Mouse (Mus musculus) hindbrain, embryonic 15.5 days (tissue): ENCODE measurements around the gene Nxn. TPM values are rescaled to one million over a fixed set of nuclear protein-coding genes. Genes with fewer than 3 reads are reported as not detected.

ENCODE experiments used
- ATAC-seq: fragments of 200-750 bp; cut with Nextera tagmentation; 2 replicates; pipeline ENCODE4 v1.8.0; 2017; ENCODE audit warnings: low read depth, moderate number of reproducible peaks, moderate TSS enrichment; ENCODE audit not compliant: low FRiP score
- H3K27ac ChIP-seq: fragments of 300-500 bp; sonication (generic); replicated peaks from 2 replicates; pipeline ENCODE4 v1.5.1; 2015; ENCODE audit warnings: mild to moderate bottlenecking, inconsistent platforms
- H3K27me3 ChIP-seq: fragments of 300-500 bp; sonication (generic); 2 replicates; pipeline ENCODE4 v1.6.1; 2015; ENCODE audit warnings: control low read depth, inconsistent platforms
- H3K36me3 ChIP-seq: fragments of 300-500 bp; sonication (generic); 2 replicates; pipeline ENCODE4 v1.6.1; 2015; ENCODE audit warnings: control low read depth, inconsistent platforms
- H3K4me1 ChIP-seq: fragments of 300-500 bp; sonication (generic); replicated peaks from 2 replicates; pipeline ENCODE4 v1.6.1; 2015; ENCODE audit warnings: control low read depth, inconsistent platforms
- H3K4me2 ChIP-seq: fragments of 300-500 bp; sonication (generic); 2 replicates; pipeline ENCODE4 v1.6.1; 2015; ENCODE audit warnings: moderate library complexity, mild to moderate bottlenecking, inconsistent platforms
- H3K4me3 ChIP-seq: fragments of 300-500 bp; sonication (generic); 2 replicates; pipeline ENCODE4 v1.5.1; 2015; ENCODE audit warnings: mild to moderate bottlenecking, inconsistent platforms
- H3K9ac ChIP-seq: fragments of 300-500 bp; sonication (generic); 2 replicates; pipeline ENCODE4 v1.6.1; 2015; ENCODE audit warnings: inconsistent platforms
- H3K9me3 ChIP-seq: fragments of 300-500 bp; sonication (generic); 2 replicates; pipeline ENCODE4 v1.6.1; 2016; ENCODE audit warnings: control low read depth, inconsistent platforms
- WGBS: fragments of 180-500 bp; shearing (Covaris S2); methylation state at CpG from one replicate; pipeline ENCODE4 v1.1.7; 2015; 5-methylcytosine and 5-hydroxymethylcytosine counted together
- polyA plus RNA-seq: library from polyadenylated mRNA; unstranded; fragments of >200 nt; fragmentation: Nextera tagmentation; extraction: Ambion mirVana; gene quantifications from 2 replicates; pipeline ENCODE4 v1.2.1, GENCODE M21; 2015

The Nxn gene
- 26.1 and 27.5 TPM in 2 replicates for polyA plus RNA-seq

GRCm38 (mm10) chr11:76398798-76399586 is at the start of gene Nxn:
TSS of gene Nxn (minus strand) at chr11:76399140.
- no peaks in the 10 kb centered on the region for H3K27me3 ChIP-seq
- H3K36me3 ChIP-seq = no peaks in the 10 kb centered on the region
- peak within 1 kb of the TSS; percentile 88 for H3K27ac ChIP-seq
- peaks cover 37% of the 10 kb centered on the region for H3K4me1 ChIP-seq
- H3K4me3 ChIP-seq = peak within 1 kb of the TSS; percentile 92
- under 1% methylated on average over 50 of the region's 70 CpGs for WGBS
- H3K9me3 ChIP-seq = no peaks in the 10 kb centered on the region
- H3K4me2 ChIP-seq = peak within 1 kb of the TSS; percentile 99
- peak; percentile 89 for ATAC-seq
- H3K9ac ChIP-seq = peak within 1 kb of the TSS; percentile 81

GRCm38 (mm10) chr11:76446251-76446650 is 47.3 kb upstream of the Nxn start:
- Histone ChIP-seq H3K36me3 (peaks cover 14% of the 10 kb centered on the region), H3K4me2 (no peak overlapping the region), H3K4me3 (no peak overlapping the region), H3K27me3 (no peaks in the 10 kb centered on the region), H3K9ac (no peak overlapping the region), H3K9me3 (no peaks in the 10 kb centered on the region), H3K4me1 (peaks cover 50% of the 10 kb centered on the region), H3K27ac (no peak overlapping the region)
- 4% methylated on average over 10 of the region's 10 CpGs for WGBS
- ATAC-seq = no peak

- no peak overlapping the region for H3K27ac ChIP-seq
- no peaks in the 10 kb centered on the region for H3K9me3 ChIP-seq
- H3K27me3 ChIP-seq = no peaks in the 10 kb centered on the region
- peaks cover 51% of the 10 kb centered on the region for H3K4me1 ChIP-seq
- 43% methylated on average over 8 of the region's 8 CpGs for WGBS
- no peak overlapping the region for H3K4me3 ChIP-seq
- no peak overlapping the region for H3K4me2 ChIP-seq
- H3K36me3 ChIP-seq = peaks cover 14% of the 10 kb centered on the region
- ATAC-seq = no peak
- no peak overlapping the region for H3K9ac ChIP-seq
Measured at GRCm38 (mm10) chr11:76445459-76445858, 46.5 kb upstream of the Nxn start.

- H3K9ac ChIP-seq = no peak overlapping the region
- WGBS = 4% methylated on average over 3 of the region's 3 CpGs
- no peak for ATAC-seq
- no peak overlapping the region for H3K4me2 ChIP-seq
- no peaks in the 10 kb centered on the region for H3K27me3 ChIP-seq
- H3K27ac ChIP-seq = peak overlapping the region; percentile 50
- H3K36me3 ChIP-seq = peaks cover 16% of the 10 kb centered on the region; the same call in 1 of the 2 replicates
- no peaks in the 10 kb centered on the region for H3K9me3 ChIP-seq
- H3K4me1 ChIP-seq = peaks cover 60% of the 10 kb centered on the region
- H3K4me3 ChIP-seq = no peak overlapping the region
Measured at GRCm38 (mm10) chr11:76439666-76440065, 40.7 kb upstream of the Nxn start.

GRCm38 (mm10) chr11:76436864-76437437 is 38.0 kb upstream of the Nxn start:
- Histone ChIP-seq H3K27ac (peak overlapping the region; percentile 68), H3K4me1 (peaks cover 56% of the 10 kb centered on the region), H3K9me3 (no peaks in the 10 kb centered on the region), H3K36me3 (peaks cover 12% of the 10 kb centered on the region; the same call in 1 of the 2 replicates), H3K9ac (peak overlapping the region; percentile 9; the same call in 1 of the 2 replicates), H3K27me3 (no peaks in the 10 kb centered on the region), H3K4me2 (peak overlapping the region; percentile 50), H3K4me3 (peak overlapping the region; percentile 29)
- ATAC-seq = peak; percentile 68
- WGBS = 7% methylated on average over 28 of the region's 28 CpGs

- H3K4me2 ChIP-seq = no peak overlapping the region
- H3K27me3 ChIP-seq = no peaks in the 10 kb centered on the region
- no peak overlapping the region for H3K9ac ChIP-seq
- 70% methylated on average over 5 of the region's 5 CpGs for WGBS
- peaks cover 12% of the 10 kb centered on the region; the same call in 1 of the 2 replicates for H3K36me3 ChIP-seq
- H3K4me3 ChIP-seq = no peak overlapping the region
- no peak overlapping the region for H3K27ac ChIP-seq
- peaks cover 51% of the 10 kb centered on the region for H3K4me1 ChIP-seq
- 0 out of 2 replicates have a peak, but pooled peaks have one; percentile 19 for ATAC-seq
- no peaks in the 10 kb centered on the region for H3K9me3 ChIP-seq
Measured at GRCm38 (mm10) chr11:76436009-76436408, 37.1 kb upstream of the Nxn start.

- H3K9ac ChIP-seq = no peak overlapping the region
- peak overlapping the region; percentile 50 for H3K27ac ChIP-seq
- H3K4me2 ChIP-seq = no peak overlapping the region
- WGBS = 76% methylated on average over 6 of the region's 6 CpGs
- no peaks in the 10 kb centered on the region for H3K27me3 ChIP-seq
- peaks cover 22% of the 10 kb centered on the region for H3K4me1 ChIP-seq
- H3K4me3 ChIP-seq = no peak overlapping the region
- peaks cover 12% of the 10 kb centered on the region; the same call in 1 of the 2 replicates for H3K36me3 ChIP-seq
- ATAC-seq = no peak
- H3K9me3 ChIP-seq = no peaks in the 10 kb centered on the region
Measured at GRCm38 (mm10) chr11:76429966-76430631, 31.2 kb upstream of the Nxn start.

GRCm38 (mm10) chr11:76429556-76429955 is 30.6 kb upstream of the Nxn start:
- Histone ChIP-seq H3K4me2 (no peak overlapping the region), H3K4me3 (no peak overlapping the region), H3K36me3 (peaks cover 17% of the 10 kb centered on the region; the same call in 1 of the 2 replicates), H3K9ac (no peak overlapping the region), H3K27ac (peak overlapping the region; percentile 50), H3K9me3 (no peaks in the 10 kb centered on the region), H3K27me3 (no peaks in the 10 kb centered on the region), H3K4me1 (peaks cover 20% of the 10 kb centered on the region)
- 61% methylated on average over 7 of the region's 7 CpGs for WGBS
- ATAC-seq = no peak

GRCm38 (mm10) chr11:76429046-76429445 is 30.1 kb upstream of the Nxn start:
- no peak for ATAC-seq
- H3K27ac ChIP-seq = peak overlapping the region; percentile 50

GRCm38 (mm10) chr11:76427781-76428180 is 28.8 kb upstream of the Nxn start:
- Histone ChIP-seq H3K9ac (no peak overlapping the region), H3K27ac (no peak overlapping the region), H3K27me3 (no peaks in the 10 kb centered on the region), H3K4me3 (no peak overlapping the region), H3K4me1 (peaks cover 20% of the 10 kb centered on the region), H3K36me3 (peaks cover 24% of the 10 kb centered on the region), H3K4me2 (no peak overlapping the region), H3K9me3 (no peaks in the 10 kb centered on the region)
- ATAC-seq = no peak
- 78% methylated on average over 3 of the region's 3 CpGs for WGBS

More at GRCm38 (mm10) chr11:76429046-76429445, 30.1 kb upstream of the Nxn start:
- Histone ChIP-seq H3K27me3 (no peaks in the 10 kb centered on the region), H3K9me3 (no peaks in the 10 kb centered on the region), H3K4me1 (peaks cover 20% of the 10 kb centered on the region), H3K4me2 (no peak overlapping the region), H3K36me3 (peaks cover 18% of the 10 kb centered on the region; the same call in 1 of the 2 replicates), H3K9ac (no peak overlapping the region), H3K4me3 (no peak overlapping the region)
- WGBS = 68% methylated on average over 4 of the region's 4 CpGs

- H3K27me3 ChIP-seq = no peaks in the 10 kb centered on the region
- no peak for ATAC-seq
- H3K4me2 ChIP-seq = no peak overlapping the region
- peaks cover 40% of the 10 kb centered on the region for H3K36me3 ChIP-seq
- H3K4me1 ChIP-seq = peaks cover 20% of the 10 kb centered on the region
- WGBS = 87% methylated on average over 6 of the region's 6 CpGs
- H3K9me3 ChIP-seq = no peaks in the 10 kb centered on the region
- no peak overlapping the region for H3K4me3 ChIP-seq
- H3K27ac ChIP-seq = no peak overlapping the region
- H3K9ac ChIP-seq = no peak overlapping the region
Measured at GRCm38 (mm10) chr11:76425749-76426148, 26.8 kb upstream of the Nxn start.

- no peaks in the 10 kb centered on the region for H3K9me3 ChIP-seq
- no peaks in the 10 kb centered on the region for H3K27me3 ChIP-seq
- H3K4me1 ChIP-seq = peaks cover 9% of the 10 kb centered on the region
- WGBS = 75% methylated on average over 4 of the region's 4 CpGs
- H3K4me3 ChIP-seq = no peak overlapping the region
- peaks cover 82% of the 10 kb centered on the region for H3K36me3 ChIP-seq
- no peak for ATAC-seq
- H3K4me2 ChIP-seq = no peak overlapping the region
- H3K9ac ChIP-seq = no peak overlapping the region
- H3K27ac ChIP-seq = no peak overlapping the region
Measured at GRCm38 (mm10) chr11:76420896-76421295, 22.0 kb upstream of the Nxn start.
